Mouse (Mus musculus): ENCODE measurements at regions not wholly inside any gene's neighbourhood (a gene's known extent, or its start where the extent isn't known, plus 50 kb on each side); places are given as distances from the start of the nearest gene placed in this dataset.

DNA sequence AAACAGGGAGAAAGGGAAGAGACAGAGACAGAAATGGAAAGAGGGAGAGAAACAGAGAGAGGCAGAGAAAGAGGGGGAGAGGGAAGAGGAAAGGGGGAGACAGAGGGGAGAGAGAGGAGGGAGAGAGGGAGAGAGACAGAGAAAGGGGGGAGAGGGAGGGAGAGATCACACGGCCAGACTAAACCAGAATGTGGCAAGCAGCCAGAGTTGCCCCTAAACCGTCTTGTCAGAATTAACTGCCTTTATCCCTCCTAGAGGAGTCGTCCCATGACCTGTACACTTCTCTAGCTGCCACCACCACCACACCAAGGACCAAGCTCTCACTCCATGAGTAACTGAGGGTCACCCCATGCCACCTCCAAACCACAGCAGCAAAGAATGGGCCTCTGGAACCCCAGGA is 123.3 kb downstream of the Mn1 start:
- no peak overlapping the region for H3K27ac ChIP-seq (ENCODE audit: low read length)
- peaks cover 9% of the 10 kb centered on the region for H3K4me1 ChIP-seq (ENCODE audit: insufficient read depth, low read length)
- H3K27me3 ChIP-seq (ENCODE audit: insufficient read depth, low read length), result peaks cover 69% of the 10 kb centered on the region
- no peak overlapping the region for H3K4me2 ChIP-seq (replicated peaks; ENCODE audit: low read depth, low read length)
- ATAC-seq (ENCODE audit: low FRiP score, low TSS enrichment), result no peak
- H3K9ac ChIP-seq (replicated peaks; ENCODE audit: low read length), result no peak overlapping the region
- H3K9me3 ChIP-seq (ENCODE audit: low read length), result no peaks in the 10 kb centered on the region
- WGBS, result 26% methylated on average over 3 of the region's 3 CpGs
- H3K4me3 ChIP-seq (ENCODE audit: low read length), result no peak overlapping the region
- H3K36me3 ChIP-seq (ENCODE audit: insufficient read depth, low read length), result no peaks in the 10 kb centered on the region

DNA sequence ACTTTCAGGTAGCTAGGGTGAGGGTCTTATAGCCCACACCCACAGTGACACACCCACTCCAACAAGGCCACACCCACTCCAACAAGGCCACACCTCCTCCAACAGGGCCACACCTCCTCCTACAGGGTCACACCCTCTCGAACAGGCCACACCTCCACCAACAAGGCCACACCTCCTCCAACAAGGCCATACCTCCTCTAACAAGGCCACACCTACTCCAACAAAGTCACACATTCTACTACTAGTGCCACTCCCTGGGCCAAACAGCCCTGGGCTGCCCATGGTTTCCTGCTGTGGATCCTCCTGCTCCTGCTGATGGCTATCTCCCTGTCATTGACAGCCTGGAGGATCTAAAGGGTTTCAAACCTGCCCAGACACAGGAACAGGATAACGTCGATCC is 124.9 kb downstream of the Mn1 start:
- no peak for ATAC-seq (ENCODE audit: low FRiP score, low TSS enrichment)
- WGBS, result 77% methylated on average over 3 of the region's 3 CpGs
- peaks cover 71% of the 10 kb centered on the region for H3K27me3 ChIP-seq (ENCODE audit: insufficient read depth, low read length)

DNA sequence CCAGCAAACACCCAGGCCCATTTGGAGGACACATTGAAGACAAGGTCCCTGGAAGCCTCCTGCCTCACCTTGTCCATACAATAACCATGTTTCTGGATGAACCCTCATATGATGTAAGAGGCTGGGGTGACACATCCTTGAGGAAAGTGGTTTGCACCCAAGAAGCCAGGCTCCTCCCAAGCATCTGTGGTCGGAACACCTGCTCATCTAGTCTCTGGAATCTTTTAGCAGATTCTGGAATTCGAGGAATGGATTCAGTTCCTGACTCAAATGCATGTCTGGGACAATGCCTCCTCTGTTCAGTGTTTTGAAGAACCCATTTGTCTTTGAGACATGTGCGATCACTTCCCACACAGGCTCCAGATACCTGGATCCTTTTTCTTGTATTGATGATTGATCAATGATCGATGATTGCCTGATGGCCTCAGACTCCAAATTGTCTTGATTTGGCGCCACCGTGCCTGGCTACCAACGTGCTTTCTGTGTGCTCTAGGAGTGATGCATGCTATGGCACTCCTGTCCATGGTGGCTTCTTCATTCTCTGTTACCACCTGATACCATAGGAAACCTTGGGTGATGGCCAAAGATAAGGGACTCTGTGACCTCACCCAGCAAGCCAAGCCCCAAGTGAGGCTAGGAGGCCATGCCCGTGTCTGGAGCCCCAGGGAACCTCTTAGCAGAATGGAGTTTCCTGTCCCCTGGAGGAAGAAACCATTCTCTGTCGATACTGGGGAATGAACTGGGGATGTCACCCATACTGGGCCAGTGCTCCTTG is 126.7 kb downstream of the Mn1 start:
- no peak overlapping the region for H3K4me2 ChIP-seq (replicated peaks; ENCODE audit: low read depth, low read length)
- ATAC-seq (ENCODE audit: low FRiP score, low TSS enrichment), result no peak
- H3K9ac ChIP-seq (replicated peaks; ENCODE audit: low read length), result no peak overlapping the region
- WGBS, result 86% methylated on average over 9 of the region's 9 CpGs
- peaks cover 70% of the 10 kb centered on the region for H3K27me3 ChIP-seq (ENCODE audit: insufficient read depth, low read length)
- H3K4me3 ChIP-seq (ENCODE audit: low read length), result no peak overlapping the region
- H3K27ac ChIP-seq (ENCODE audit: low read length), result no peak overlapping the region
- H3K36me3 ChIP-seq (ENCODE audit: insufficient read depth, low read length), result no peaks in the 10 kb centered on the region
- no peaks in the 10 kb centered on the region for H3K9me3 ChIP-seq (ENCODE audit: low read length)
- no peaks in the 10 kb centered on the region for H3K4me1 ChIP-seq (ENCODE audit: insufficient read depth, low read length)

More for the DNA sequence above, 124.9 kb downstream of the Mn1 start:
- Histone ChIP-seq H3K36me3 (ENCODE audit: insufficient read depth, low read length) (no peaks in the 10 kb centered on the region), H3K9me3 (ENCODE audit: low read length) (no peaks in the 10 kb centered on the region), H3K4me1 (ENCODE audit: insufficient read depth, low read length) (no peaks in the 10 kb centered on the region), H3K27ac (ENCODE audit: low read length) (no peak overlapping the region), H3K4me2 (replicated peaks; ENCODE audit: low read depth, low read length) (no peak overlapping the region), H3K4me3 (ENCODE audit: low read length) (no peak overlapping the region), H3K9ac (replicated peaks; ENCODE audit: low read length) (no peak overlapping the region)

DNA sequence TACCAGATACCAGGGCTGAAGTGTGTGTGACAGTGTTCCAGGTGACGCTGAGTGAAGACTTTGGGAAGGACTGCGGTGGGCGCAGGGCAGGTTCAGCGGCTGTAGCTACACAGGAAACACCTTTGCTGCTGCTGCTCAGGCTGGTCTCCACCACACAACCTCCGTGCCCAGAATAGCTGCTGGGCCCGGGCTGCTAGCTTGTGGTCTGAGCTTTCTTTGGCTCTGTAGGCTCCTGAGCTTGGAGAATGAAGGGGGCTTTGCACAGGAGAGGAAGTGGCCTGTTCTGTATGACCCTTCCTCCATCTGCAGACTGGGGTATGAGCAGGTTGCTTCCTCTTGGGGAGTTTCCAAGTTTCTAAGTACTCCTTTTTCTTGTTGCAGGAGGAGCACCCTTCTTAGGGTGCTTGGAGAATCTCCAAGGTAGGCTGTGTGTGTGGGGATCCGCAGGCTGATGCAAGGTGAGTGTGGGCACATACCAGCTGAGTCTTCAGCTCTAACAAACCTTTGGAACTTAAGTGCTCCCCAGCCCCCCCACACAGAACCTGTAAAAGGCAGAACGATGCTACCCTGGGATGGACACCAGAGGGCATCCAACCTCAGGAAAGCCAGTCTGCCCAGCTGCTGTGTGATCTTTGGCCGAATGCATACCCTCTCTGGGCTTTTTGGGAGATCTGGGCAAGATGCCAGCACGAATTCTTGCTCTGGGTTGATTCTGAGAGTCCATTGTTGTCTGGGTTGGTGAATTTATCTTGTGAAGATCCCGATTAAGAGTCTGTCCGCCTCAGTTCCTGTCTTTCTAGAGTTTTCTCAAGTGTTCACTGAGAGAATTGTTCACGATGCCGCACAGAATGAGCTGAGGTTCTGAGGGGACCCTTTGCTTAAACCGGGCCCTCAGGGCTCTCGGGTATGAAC is 136.6 kb downstream of the Mn1 start:
- WGBS, result 73% methylated on average over 16 of the region's 16 CpGs
- ATAC-seq (ENCODE audit: low FRiP score, low TSS enrichment), result no peak
- no peak overlapping the region for H3K9ac ChIP-seq (replicated peaks; ENCODE audit: low read length)
- no peaks in the 10 kb centered on the region for H3K9me3 ChIP-seq (ENCODE audit: low read length)
- H3K27me3 ChIP-seq (ENCODE audit: insufficient read depth, low read length), result peaks cover 30% of the 10 kb centered on the region
- H3K4me3 ChIP-seq (ENCODE audit: low read length), result no peak overlapping the region
- H3K4me2 ChIP-seq (replicated peaks; ENCODE audit: low read depth, low read length), result no peak overlapping the region
- no peak overlapping the region for H3K27ac ChIP-seq (ENCODE audit: low read length)
- peaks cover 22% of the 10 kb centered on the region for H3K4me1 ChIP-seq (ENCODE audit: insufficient read depth, low read length)
- H3K36me3 ChIP-seq (ENCODE audit: insufficient read depth, low read length), result no peaks in the 10 kb centered on the region

DNA sequence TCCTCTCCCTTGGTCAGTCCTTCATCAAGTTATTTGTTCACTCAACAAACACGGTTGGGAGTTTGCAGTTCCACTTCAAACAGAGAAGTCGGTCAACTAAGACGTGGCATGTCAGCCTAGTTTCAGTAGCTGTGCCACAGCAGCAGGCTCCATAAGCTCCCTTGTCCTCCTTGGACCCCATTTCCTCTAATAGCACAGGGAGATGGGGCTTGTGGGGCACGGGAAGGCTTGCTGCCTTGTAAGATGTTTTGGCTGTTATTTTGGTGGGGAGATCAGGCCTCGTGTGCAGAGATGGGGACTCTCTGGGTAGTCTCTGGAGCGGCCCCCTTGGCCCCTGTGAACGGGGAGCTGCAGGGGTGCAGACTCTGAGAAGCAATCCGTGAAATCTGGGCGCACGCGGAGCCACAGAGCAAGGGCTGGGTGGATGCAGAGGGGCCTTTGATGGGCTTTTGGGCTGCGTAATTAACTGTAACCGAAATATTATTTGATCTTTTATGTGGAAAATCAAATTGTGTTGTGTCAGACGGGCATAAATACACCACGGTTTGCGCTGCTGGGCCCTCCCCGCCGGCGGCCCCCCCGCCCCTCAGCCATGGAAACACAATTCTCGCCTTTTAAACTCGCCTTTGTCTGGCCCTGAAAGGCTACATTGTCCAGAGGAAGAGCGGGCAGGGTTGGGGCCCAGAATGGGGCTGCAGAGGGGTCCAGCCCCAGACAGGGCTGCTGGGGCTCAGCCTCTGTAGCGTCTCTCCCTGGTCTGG is 137.6 kb downstream of the Mn1 start:
- H3K27me3 ChIP-seq (ENCODE audit: insufficient read depth, low read length), result peaks cover 21% of the 10 kb centered on the region
- no peak overlapping the region for H3K4me3 ChIP-seq (ENCODE audit: low read length)
- H3K9me3 ChIP-seq (ENCODE audit: low read length), result no peaks in the 10 kb centered on the region
- H3K4me2 ChIP-seq (replicated peaks; ENCODE audit: low read depth, low read length), result peak overlapping the region; percentile 24; the same call in 1 of the 2 replicates
- H3K9ac ChIP-seq (replicated peaks; ENCODE audit: low read length), result peak overlapping the region; percentile 13
- 20% methylated on average over 24 of the region's 24 CpGs for WGBS
- peak; percentile 55; the same call in 1 of the 2 replicates for ATAC-seq (ENCODE audit: low FRiP score, low TSS enrichment)
- H3K4me1 ChIP-seq (ENCODE audit: insufficient read depth, low read length), result peaks cover 22% of the 10 kb centered on the region
- peak overlapping the region; percentile 25; the same call in 1 of the 2 replicates for H3K27ac ChIP-seq (ENCODE audit: low read length)
- no peaks in the 10 kb centered on the region for H3K36me3 ChIP-seq (ENCODE audit: insufficient read depth, low read length)

DNA sequence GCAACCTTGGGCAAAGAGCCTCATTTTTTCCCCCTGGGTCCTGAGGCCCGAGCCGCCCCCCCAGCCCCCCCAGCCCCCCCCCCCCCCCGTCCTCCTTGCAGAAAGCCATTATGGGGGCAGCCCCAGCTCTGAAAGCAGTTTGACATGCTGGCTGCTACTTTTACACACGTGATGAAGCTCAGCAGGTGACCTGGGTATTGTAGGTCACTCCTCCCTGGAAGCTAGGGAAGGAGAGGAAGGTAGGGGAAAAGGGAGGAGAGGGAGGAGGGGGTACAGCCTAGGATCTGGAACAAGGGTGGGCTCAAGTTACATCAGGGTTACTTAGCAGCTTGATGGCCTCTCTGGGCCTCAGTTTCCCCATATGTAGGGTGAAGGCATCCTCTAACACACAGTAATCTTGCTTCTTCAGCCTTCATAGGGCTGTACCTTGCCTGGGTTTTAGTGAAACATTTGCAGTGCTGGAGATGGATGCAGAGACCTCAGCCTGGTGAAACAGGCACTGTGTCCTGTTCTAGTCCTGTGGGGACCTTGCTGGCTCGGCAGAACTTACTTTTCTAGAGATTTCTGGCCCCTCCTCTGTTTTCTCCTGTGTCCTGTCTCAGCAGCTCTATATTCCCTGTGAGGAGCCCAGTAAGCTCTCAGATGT is 138.3 kb downstream of the Mn1 start:
- Histone ChIP-seq H3K4me2 (replicated peaks; ENCODE audit: low read depth, low read length) (peak overlapping the region; percentile 24; the same call in 1 of the 2 replicates), H3K36me3 (ENCODE audit: insufficient read depth, low read length) (no peaks in the 10 kb centered on the region), H3K9ac (replicated peaks; ENCODE audit: low read length) (peak overlapping the region; percentile 13; the same call in 1 of the 2 replicates), H3K4me3 (ENCODE audit: low read length) (no peak overlapping the region), H3K9me3 (ENCODE audit: low read length) (no peaks in the 10 kb centered on the region), H3K4me1 (ENCODE audit: insufficient read depth, low read length) (peaks cover 23% of the 10 kb centered on the region), H3K27ac (ENCODE audit: low read length) (peak overlapping the region; percentile 31), H3K27me3 (ENCODE audit: insufficient read depth, low read length) (peaks cover 21% of the 10 kb centered on the region)
- WGBS, result 8% methylated on average over 4 of the region's 5 CpGs
- peak; percentile 10; the same call in 1 of the 2 replicates for ATAC-seq (ENCODE audit: low FRiP score, low TSS enrichment)

DNA sequence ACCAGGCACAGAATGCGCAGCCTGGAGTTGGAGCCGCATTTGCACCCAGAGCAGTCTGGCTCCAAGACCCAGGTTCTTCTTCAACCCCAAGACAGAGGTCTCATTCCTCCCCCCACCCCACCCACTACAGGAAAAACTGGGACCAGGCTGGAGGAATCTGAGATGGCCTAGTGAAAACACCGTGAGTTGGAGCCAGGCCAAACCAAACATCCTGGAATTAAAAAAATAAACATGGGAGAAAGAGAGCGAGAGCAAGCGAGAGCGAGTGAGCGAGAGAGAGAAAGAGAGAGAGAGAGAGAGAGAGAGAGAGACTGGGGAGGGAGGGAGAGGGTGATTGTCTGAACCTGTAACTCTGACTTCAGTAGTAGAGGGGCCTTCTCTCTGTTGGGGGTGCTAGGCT is 138.8 kb downstream of the Mn1 start:
- H3K4me3 ChIP-seq (ENCODE audit: low read length), result no peak overlapping the region
- no peak overlapping the region for H3K9ac ChIP-seq (replicated peaks; ENCODE audit: low read length)
- no peaks in the 10 kb centered on the region for H3K9me3 ChIP-seq (ENCODE audit: low read length)
- WGBS, result 20% methylated on average over 7 of the region's 7 CpGs
- H3K27me3 ChIP-seq (ENCODE audit: insufficient read depth, low read length), result peaks cover 25% of the 10 kb centered on the region
- H3K36me3 ChIP-seq (ENCODE audit: insufficient read depth, low read length), result no peaks in the 10 kb centered on the region
- H3K4me2 ChIP-seq (replicated peaks; ENCODE audit: low read depth, low read length), result no peak overlapping the region
- peaks cover 25% of the 10 kb centered on the region for H3K4me1 ChIP-seq (ENCODE audit: insufficient read depth, low read length)
- peak; percentile 66 for ATAC-seq (ENCODE audit: low FRiP score, low TSS enrichment)
- peak overlapping the region; percentile 31; the same call in 1 of the 2 replicates for H3K27ac ChIP-seq (ENCODE audit: low read length)

DNA sequence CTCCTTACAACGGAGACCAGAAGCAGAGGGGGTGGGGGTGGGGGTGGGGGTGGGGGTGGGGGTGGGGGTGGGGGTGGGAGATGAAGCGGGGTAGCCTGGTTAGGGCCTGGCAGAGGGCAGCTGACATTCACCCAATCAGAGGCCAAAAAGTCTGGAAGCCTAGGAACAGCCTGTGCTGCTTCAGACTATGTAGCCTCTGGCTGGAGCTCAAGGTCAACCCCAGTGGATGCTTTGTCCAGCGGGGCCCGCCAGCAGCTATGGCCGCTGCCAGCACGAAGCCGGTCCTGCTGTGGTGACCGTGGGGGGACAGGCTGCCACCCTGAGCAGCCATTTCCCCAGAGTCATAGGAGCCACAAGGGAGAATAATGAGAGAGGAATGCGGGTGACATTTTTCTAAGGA is 143.3 kb downstream of the Mn1 start:
- Histone ChIP-seq H3K9ac (replicated peaks; ENCODE audit: low read length) (no peak overlapping the region), H3K36me3 (ENCODE audit: insufficient read depth, low read length) (no peaks in the 10 kb centered on the region), H3K4me1 (ENCODE audit: insufficient read depth, low read length) (peaks cover 12% of the 10 kb centered on the region), H3K9me3 (ENCODE audit: low read length) (no peaks in the 10 kb centered on the region), H3K4me2 (replicated peaks; ENCODE audit: low read depth, low read length) (no peak overlapping the region), H3K4me3 (ENCODE audit: low read length) (no peak overlapping the region), H3K27ac (ENCODE audit: low read length) (no peak overlapping the region), H3K27me3 (ENCODE audit: insufficient read depth, low read length) (peaks cover 33% of the 10 kb centered on the region)
- WGBS, result 49% methylated on average over 9 of the region's 9 CpGs
- ATAC-seq (ENCODE audit: low FRiP score, low TSS enrichment), result no peak

DNA sequence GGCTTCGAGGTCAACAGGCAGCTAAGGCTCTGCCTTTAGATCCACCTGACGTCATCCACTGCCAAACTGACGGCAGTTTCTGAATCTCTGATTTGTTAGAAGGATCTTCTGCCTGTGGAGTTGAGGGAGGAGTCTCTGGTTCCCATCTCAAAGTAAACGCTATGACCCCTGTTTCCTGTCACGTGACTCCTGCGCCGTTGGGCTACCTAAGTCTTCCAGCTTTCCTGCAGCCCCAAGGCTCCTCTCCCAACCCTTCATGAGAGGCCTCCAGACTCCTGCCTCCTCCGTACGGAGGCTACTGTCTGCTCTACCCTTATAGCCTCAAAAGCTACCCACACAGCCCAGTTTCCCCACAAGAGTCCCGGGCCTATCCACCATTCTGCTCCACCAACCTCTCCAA is 144.1 kb downstream of the Mn1 start:
- Histone ChIP-seq H3K4me3 (ENCODE audit: low read length) (no peak overlapping the region), H3K27me3 (ENCODE audit: insufficient read depth, low read length) (peaks cover 40% of the 10 kb centered on the region), H3K4me1 (ENCODE audit: insufficient read depth, low read length) (peaks cover 3% of the 10 kb centered on the region; the same call in 1 of the 2 replicates), H3K27ac (ENCODE audit: low read length) (no peak overlapping the region), H3K9ac (replicated peaks; ENCODE audit: low read length) (no peak overlapping the region), H3K9me3 (ENCODE audit: low read length) (no peaks in the 10 kb centered on the region), H3K36me3 (ENCODE audit: insufficient read depth, low read length) (no peaks in the 10 kb centered on the region), H3K4me2 (replicated peaks; ENCODE audit: low read depth, low read length) (no peak overlapping the region)
- 53% methylated on average over 10 of the region's 10 CpGs for WGBS
- ATAC-seq (ENCODE audit: low FRiP score, low TSS enrichment), result no peak
